Mouse (Mus musculus) liver, adult 10 weeks (tissue): ENCODE measurements around the gene Pald1. TPM values are rescaled to one million over a fixed set of nuclear protein-coding genes. Genes with fewer than 3 reads are reported as not detected.

Experiments used
- polyA plus RNA-seq: library from polyadenylated mRNA; stranded (reverse); fragments of 350-450 nt; fragmentation: Illumina TruSeq; extraction: RNeasy Lipid Tissue Mini Kit (QIAGEN cat#74804); gene quantifications from one replicate; pipeline ENCODE4 v1.2.3, GENCODE M21; 2014; ENCODE audit warnings: low read depth, low replicate concordance

The Pald1 gene
- 1.2 TPM for polyA plus RNA-seq

GRCm38 (mm10) chr10:61383021-61383714 lies at the start of gene Pald1:
Pald1 (minus strand) TSS chr10:61383530.

GRCm38 (mm10) chr10:61417672-61418071 lies 34.3 kb upstream of the Pald1 start, which contains the start of gene Nodal:
Nodal (plus strand) TSS chr10:61417972.

GRCm38 (mm10) chr10:61297477-61297876 lies 85.9 kb downstream of the Pald1 start, which contains the start of gene Prf1:
Prf1 (plus strand) TSS chr10:61297833.

GRCm38 (mm10) chr10:61273081-61273843 lies 110.1 kb downstream of the Pald1 start, which contains the start of gene Adamts14:
Adamts14 (minus strand) TSS chr10:61273438.

Other genes with a start within 250 kb of the Pald1 start
- gene Sgpl1, start 235.8 kb downstream of the Pald1 start, polyA plus RNA-seq, result 50.9 TPM
- not detected for gene Tbata, start 211.6 kb downstream of the Pald1 start, polyA plus RNA-seq
- not detected for gene Adamts14, start 110.1 kb downstream of the Pald1 start, polyA plus RNA-seq
- 0.16 TPM for gene Prf1, start 85.7 kb downstream of the Pald1 start, polyA plus RNA-seq
- gene Nodal, start 34.4 kb upstream of the Pald1 start, polyA plus RNA-seq, result not detected
- gene Eif4ebp2, start 69.1 kb upstream of the Pald1 start, polyA plus RNA-seq, result 48.2 TPM
- gene Lrrc20, start 92.3 kb upstream of the Pald1 start, polyA plus RNA-seq, result 1.5 TPM
- gene Npffr1, start 212.0 kb upstream of the Pald1 start, polyA plus RNA-seq, result not detected